Mouse (Mus musculus): ENCODE results near the gene Tex10.

DNA sequence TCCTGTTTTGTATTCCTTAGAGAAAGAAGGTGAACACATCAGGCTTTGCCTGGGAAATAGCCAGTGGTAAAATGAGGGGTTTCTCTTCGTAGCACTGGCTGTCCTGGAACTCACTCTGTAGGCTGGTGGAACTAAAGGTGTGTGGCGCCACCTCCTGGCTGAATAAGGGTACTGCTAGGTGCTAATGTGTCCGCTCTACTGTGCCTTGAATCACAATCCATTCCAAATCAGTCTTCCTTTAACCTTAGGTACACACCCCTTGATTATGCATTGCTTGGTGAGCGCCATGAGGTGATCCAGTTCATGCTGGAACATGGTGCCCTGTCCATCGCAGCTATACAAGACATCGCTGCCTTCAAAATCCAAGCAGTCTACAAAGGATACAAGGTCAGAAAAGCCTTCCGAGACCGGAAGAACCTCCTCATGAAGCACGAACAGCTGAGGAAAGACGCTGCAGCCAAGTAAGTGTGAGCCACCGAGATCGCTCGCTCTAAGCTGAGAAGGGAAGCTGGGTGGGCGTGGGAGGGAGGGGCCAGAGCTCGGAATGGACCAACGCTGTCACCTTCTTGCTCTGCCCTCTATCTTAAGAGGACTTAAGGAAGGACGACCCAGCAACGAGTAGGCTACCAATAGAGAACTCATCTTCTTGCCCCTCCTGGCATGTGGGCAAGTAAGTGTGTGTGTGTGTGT is 65.8 kb downstream of the Tex10 start:
- no peak for TF ChIP-seq POLR2A (IDR thresholded peaks at IDR 0.05; ENCODE audit: low read depth, low read length)
- peak; percentile 74; the same call in 1 of the 2 replicates for TF ChIP-seq CTCF (IDR thresholded peaks at IDR 0.05; ENCODE audit: borderline replicate concordance, insufficient read depth, low read length)

Measured in embryonic fibroblast, embryonic 13.5 days (primary cell).